Mouse (Mus musculus): Measurements from ENCODE around the gene Mical2.

The Mical2 gene

GRCm38 (mm10) chr7:112226446-112227265 lies 1.0 kb downstream of the Mical2 start:
- H3K27me3 ChIP-seq (ENCODE audit: control insufficient read depth, insufficient read depth, low read length, poor library complexity, severe bottlenecking) = no peaks in the 10 kb centered on the region
- DNase-seq (ENCODE audit: low read depth, low spot score) = no peak
- no peaks in the 10 kb centered on the region for H3K36me3 ChIP-seq (ENCODE audit: control insufficient read depth, insufficient read depth, low read length, poor library complexity, severe bottlenecking)

DNA sequence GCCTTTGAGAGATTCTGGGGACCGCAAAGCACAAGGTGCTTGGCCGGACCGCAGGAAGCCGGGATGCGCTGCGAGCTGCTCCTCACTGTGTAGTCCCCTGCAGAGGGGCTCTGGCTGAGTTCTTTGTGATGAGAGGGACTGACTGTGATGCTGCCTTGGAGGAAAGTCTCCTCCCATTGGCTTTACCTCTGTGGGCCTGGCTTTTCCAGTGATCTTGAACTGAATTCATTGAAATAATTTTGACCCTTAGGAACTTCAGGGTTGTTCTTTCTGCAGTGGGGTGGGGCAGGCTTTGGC lies 1.6 kb downstream of the Mical2 start:
- DNase-seq (ENCODE audit: low read depth, low spot score) = no peak
- no peaks in the 10 kb centered on the region for H3K36me3 ChIP-seq (ENCODE audit: control insufficient read depth, insufficient read depth, low read length, poor library complexity, severe bottlenecking)
- H3K27me3 ChIP-seq (ENCODE audit: control insufficient read depth, insufficient read depth, low read length, poor library complexity, severe bottlenecking) = no peaks in the 10 kb centered on the region

DNA sequence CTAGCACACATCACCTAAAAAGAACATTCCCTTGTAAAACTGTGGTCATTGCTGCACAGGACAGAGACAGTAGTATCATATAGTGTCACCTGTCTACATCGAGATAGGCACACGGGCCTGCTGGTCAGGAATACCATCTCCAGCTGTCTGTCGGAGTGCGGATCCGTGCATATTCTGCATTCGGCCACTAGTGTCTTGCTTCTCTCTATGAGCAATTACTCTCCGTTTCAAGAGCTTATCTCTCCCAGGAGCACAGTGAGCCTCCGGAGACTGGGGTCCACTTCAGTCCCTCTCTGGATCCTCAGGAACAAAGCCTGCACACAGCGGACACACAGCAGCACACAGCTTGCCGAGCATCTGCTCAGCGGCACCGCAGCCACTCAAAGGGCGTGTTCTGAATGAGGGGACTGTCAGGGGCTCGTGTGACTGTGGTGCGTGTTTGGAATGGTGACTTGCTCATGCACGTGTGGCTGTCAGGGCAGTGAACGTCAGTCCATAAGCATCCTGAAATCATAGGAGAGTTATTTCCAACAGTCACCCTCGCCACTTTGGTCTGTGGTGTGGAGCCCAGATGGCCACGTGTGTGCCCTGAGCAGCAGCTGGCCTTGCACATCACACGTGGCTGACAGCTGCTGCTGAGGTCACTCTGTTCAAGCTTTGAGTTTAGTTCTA lies 3.3 kb downstream of the Mical2 start:
- DNase-seq (ENCODE audit: low read depth, low spot score) = no peak
- no peaks in the 10 kb centered on the region for H3K36me3 ChIP-seq (ENCODE audit: control insufficient read depth, insufficient read depth, low read length, poor library complexity, severe bottlenecking)
- H3K27me3 ChIP-seq (ENCODE audit: control insufficient read depth, insufficient read depth, low read length, poor library complexity, severe bottlenecking) = no peaks in the 10 kb centered on the region

DNA sequence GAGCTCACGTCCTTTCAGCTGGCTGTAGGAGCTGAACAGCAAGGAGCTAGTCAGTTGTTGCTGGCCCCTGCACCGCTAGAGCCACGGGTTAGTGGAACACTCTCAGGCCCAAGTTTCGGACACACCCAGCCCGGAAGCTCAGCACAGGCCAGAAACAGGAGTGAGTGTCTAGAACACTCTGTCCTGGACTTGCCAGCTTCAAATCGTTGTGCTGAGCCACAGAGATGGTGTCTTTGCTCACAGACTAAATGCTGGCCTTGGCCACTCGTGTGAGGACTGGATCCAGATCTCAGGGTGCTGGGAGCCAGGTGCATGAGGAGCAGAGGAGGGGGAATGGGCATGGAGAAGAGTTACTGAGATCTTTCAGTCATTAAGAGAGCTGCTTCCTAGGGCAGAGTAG lies 6.1 kb downstream of the Mical2 start:
- no peak for DNase-seq (ENCODE audit: low read depth, low spot score)
- no peaks in the 10 kb centered on the region for H3K27me3 ChIP-seq (ENCODE audit: control insufficient read depth, insufficient read depth, low read length, poor library complexity, severe bottlenecking)
- no peaks in the 10 kb centered on the region for H3K36me3 ChIP-seq (ENCODE audit: control insufficient read depth, insufficient read depth, low read length, poor library complexity, severe bottlenecking)

- Histone ChIP-seq H3K36me3 (ENCODE audit: control insufficient read depth, insufficient read depth, low read length, poor library complexity, severe bottlenecking) (no peaks in the 10 kb centered on the region), H3K27me3 (ENCODE audit: control insufficient read depth, insufficient read depth, low read length, poor library complexity, severe bottlenecking) (no peaks in the 10 kb centered on the region)
- no peak for DNase-seq (ENCODE audit: low read depth, low spot score)
These were observed 7.8 kb downstream of the Mical2 start for GRCm38 (mm10) chr7:112233345-112234005.

- Histone ChIP-seq H3K27me3 (ENCODE audit: control insufficient read depth, insufficient read depth, low read length, poor library complexity, severe bottlenecking) (no peaks in the 10 kb centered on the region), H3K36me3 (ENCODE audit: control insufficient read depth, insufficient read depth, low read length, poor library complexity, severe bottlenecking) (no peaks in the 10 kb centered on the region)
- no peak for DNase-seq (ENCODE audit: low read depth, low spot score)
These were observed 8.8 kb downstream of the Mical2 start for GRCm38 (mm10) chr7:112234410-112234809.

- no peaks in the 10 kb centered on the region for H3K36me3 ChIP-seq (ENCODE audit: control insufficient read depth, insufficient read depth, low read length, poor library complexity, severe bottlenecking)
These were observed 9.8 kb downstream of the Mical2 start for GRCm38 (mm10) chr7:112235493-112235892.

DNA sequence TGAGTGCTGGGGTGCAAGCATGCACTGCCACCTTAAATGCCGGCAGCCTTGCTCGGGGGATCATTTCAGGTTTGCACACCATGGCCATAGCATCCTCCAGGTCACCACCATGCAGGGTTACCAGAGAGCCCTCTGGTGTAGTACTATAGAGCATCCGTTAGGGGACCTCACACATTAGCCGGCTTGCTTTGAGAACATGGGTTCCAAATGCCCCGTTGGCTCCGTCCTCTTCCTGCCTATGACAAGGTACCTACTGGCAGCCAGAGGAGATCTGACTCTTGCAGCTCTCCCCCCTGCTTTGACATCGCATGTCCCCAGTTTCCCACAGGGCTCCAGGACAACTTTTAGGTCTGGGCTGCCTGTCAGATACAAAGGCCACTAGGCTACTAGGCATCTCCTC lies 11.6 kb downstream of the Mical2 start:
- no peak for DNase-seq (ENCODE audit: low read depth, low spot score)
- H3K27me3 ChIP-seq (ENCODE audit: control insufficient read depth, insufficient read depth, low read length, poor library complexity, severe bottlenecking) = no peaks in the 10 kb centered on the region
- no peaks in the 10 kb centered on the region for H3K36me3 ChIP-seq (ENCODE audit: control insufficient read depth, insufficient read depth, low read length, poor library complexity, severe bottlenecking)

More at GRCm38 (mm10) chr7:112235493-112235892, 9.8 kb downstream of the Mical2 start:
- no peak for DNase-seq (ENCODE audit: low read depth, low spot score)
- H3K27me3 ChIP-seq (ENCODE audit: control insufficient read depth, insufficient read depth, low read length, poor library complexity, severe bottlenecking) = no peaks in the 10 kb centered on the region

DNA sequence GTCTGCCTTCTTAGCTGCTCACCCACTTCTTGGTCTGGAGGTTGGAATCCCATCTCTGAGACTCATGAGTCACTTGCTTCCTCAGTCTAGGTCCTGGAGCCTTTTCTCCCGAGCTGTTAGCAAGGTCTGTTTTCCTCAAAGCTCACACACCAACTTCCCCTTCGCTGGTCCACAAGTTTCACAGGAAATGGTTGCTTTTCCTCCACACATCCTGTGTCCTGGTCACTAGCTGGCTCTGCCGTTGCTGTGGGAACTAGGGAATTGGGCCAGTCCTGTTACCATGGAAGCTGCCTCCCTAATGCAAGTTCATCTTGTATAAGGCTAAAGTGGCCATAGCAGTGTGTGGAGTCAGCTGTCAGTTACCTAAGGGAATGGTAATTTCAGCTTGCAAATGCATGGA lies 12.2 kb downstream of the Mical2 start:
- no peak for DNase-seq (ENCODE audit: low read depth, low spot score)
- Histone ChIP-seq H3K36me3 (ENCODE audit: control insufficient read depth, insufficient read depth, low read length, poor library complexity, severe bottlenecking) (no peaks in the 10 kb centered on the region), H3K27me3 (ENCODE audit: control insufficient read depth, insufficient read depth, low read length, poor library complexity, severe bottlenecking) (no peaks in the 10 kb centered on the region)

DNA sequence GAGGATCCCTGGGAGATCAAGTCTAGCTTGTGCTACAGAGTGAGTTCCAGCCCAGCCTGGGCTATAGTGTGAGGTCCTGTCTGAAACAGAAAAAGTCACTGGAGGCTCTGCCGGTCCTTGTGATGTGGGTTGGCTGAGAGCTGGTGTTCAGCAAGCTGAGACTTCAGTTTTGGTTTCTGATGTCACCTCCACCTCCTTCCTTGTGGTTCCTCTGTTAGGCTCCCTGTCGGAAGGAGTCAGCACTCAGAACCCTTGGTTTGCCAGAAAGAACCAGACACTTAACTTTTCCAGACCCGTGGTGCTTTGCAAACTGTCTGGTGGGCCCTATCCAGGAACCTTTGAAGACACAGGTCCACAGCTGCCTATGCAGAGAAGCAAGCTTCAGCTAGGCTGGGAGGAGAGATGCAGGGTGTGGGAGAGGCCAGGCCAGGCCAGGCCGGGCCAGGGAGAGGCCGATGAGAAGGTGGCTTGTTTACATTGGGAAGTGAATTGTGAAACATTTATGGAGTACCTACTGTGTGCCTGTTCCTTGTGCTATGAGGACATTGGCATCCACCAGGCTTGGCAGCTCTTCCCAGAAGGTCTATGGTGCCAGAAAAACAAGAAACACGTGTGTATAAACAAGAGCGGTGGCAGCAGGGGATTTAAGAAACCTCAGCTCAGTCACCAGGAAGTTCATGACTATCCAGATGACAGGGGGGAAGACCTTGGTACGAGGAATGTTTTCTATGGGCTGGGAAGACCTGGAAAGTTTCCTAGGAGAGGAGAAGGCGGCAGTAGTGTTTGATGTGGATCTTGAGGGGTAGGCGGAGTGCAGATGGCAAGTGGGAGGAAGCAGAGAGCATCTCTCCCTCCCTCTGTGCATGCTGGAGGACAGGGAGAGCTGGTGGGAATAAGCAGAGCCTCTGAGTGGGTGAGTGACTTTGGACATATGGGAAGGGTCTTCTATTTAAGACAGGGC lies 13.4 kb downstream of the Mical2 start:
- H3K27me3 ChIP-seq (ENCODE audit: control insufficient read depth, insufficient read depth, low read length, poor library complexity, severe bottlenecking) = no peaks in the 10 kb centered on the region
- no peak for DNase-seq (ENCODE audit: low read depth, low spot score)
- H3K36me3 ChIP-seq (ENCODE audit: control insufficient read depth, insufficient read depth, low read length, poor library complexity, severe bottlenecking) = no peaks in the 10 kb centered on the region

DNA sequence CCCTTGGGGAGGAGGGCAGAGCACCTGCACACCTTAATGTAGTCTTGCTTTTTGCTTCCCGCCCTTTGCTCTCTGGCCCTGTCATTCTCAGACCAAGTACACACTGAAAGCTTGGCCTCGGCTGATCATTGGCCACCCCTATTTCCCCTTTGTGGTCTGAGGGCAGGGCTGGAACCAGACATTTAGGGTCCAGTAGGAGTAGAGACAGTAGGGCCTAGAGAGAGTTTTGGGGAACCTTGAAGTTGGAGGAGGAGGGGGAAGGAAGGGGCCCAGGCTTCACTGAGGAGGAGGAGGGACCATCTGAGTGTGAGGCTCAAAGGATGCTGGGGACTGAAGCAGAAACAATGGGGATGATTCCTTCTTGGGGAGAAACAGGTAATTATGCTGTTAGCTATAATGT lies 15.1 kb downstream of the Mical2 start:
- DNase-seq (ENCODE audit: low read depth, low spot score) = no peak
- Histone ChIP-seq H3K27me3 (ENCODE audit: control insufficient read depth, insufficient read depth, low read length, poor library complexity, severe bottlenecking) (no peaks in the 10 kb centered on the region), H3K36me3 (ENCODE audit: control insufficient read depth, insufficient read depth, low read length, poor library complexity, severe bottlenecking) (no peaks in the 10 kb centered on the region)

DNA sequence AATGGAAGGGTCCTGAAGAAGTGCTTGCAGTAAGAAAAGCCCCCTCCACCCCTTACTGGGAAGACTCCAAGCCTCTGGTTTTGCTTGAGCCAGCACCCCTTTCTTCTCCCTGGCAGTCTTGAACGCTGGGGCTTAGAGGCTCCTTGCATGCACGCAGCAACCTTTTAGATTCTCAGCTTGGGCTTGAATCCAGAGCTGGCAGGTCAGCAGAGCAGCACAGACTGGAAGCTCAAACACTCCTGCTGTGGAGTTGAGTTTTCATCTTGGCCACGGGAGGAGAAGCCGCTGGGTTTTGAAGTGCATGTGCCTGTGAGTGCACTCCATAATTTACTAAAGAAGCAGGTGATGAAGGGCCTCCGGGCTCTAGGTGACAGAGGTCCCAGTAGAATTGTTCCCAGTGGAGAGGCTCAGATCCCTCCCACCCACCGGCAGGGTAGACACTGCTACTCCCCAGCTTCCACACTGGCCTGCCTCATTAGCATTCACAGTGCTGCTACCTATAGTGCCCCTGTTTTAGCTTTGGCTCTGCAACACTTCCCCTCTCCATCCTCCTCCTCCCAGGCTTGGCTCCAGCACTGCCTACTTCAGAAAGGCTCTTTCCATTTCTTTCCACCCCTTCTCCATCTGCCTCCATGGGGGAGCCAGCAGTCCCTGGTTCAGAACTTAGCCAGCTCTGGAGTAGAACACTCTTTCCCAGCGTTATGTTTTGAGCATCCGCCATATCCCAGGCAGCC lies 15.7 kb downstream of the Mical2 start:
- H3K27me3 ChIP-seq (ENCODE audit: control insufficient read depth, insufficient read depth, low read length, poor library complexity, severe bottlenecking) = no peaks in the 10 kb centered on the region
- H3K36me3 ChIP-seq (ENCODE audit: control insufficient read depth, insufficient read depth, low read length, poor library complexity, severe bottlenecking) = no peaks in the 10 kb centered on the region
- DNase-seq (ENCODE audit: low read depth, low spot score) = no peak

GRCm38 (mm10) chr7:112241945-112242329 lies 16.3 kb downstream of the Mical2 start:
- Histone ChIP-seq H3K27me3 (ENCODE audit: control insufficient read depth, insufficient read depth, low read length, poor library complexity, severe bottlenecking) (no peaks in the 10 kb centered on the region), H3K36me3 (ENCODE audit: control insufficient read depth, insufficient read depth, low read length, poor library complexity, severe bottlenecking) (no peaks in the 10 kb centered on the region)
- no peak for DNase-seq (ENCODE audit: low read depth, low spot score)

DNA sequence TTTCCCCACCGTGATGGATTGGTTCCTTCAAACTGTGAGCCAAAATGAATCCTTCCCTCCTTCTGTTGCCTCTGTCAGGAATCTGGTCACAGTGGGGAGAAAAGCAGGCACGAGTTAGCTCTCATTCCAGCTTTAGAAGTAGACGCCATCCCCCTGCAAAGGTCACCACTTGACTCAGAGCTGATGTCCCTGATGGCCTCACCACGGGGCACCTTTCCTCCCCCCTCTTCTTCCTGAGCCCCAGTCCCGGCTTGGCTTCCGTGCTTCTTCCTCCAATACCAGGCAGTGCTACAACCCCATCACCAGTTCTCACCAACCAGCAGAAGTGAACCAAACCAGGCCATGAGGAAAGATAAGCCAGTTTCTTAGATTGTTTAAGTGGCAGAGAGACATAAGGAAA lies 16.9 kb downstream of the Mical2 start:
- H3K36me3 ChIP-seq (ENCODE audit: control insufficient read depth, insufficient read depth, low read length, poor library complexity, severe bottlenecking) = no peaks in the 10 kb centered on the region
- DNase-seq (ENCODE audit: low read depth, low spot score) = no peak
- no peaks in the 10 kb centered on the region for H3K27me3 ChIP-seq (ENCODE audit: control insufficient read depth, insufficient read depth, low read length, poor library complexity, severe bottlenecking)

Data from splenic B cell, adult 2 months (primary cell).